Mouse (Mus musculus) lung, adult 2 months (tissue): ENCODE measurements around the gene Smo.

Experiments used
- CTCF ChIP-seq: fragments of 200-500 bp; IDR thresholded peaks from 2 replicates; pipeline ENCODE4 v1.5.1; 2011; ENCODE audit warnings: mild to moderate bottlenecking, low read length, control low read depth; ENCODE audit not compliant: insufficient read depth
- POLR2A ChIP-seq: fragments of 200-500 bp; IDR thresholded peaks from 2 replicates; pipeline ENCODE4 v1.6.1; 2011; ENCODE audit warnings: low read depth, mild to moderate bottlenecking, control low read depth, low read length, borderline replicate concordance; ENCODE audit errors: extremely low read depth

GRCm38 (mm10) chr6:29711318-29711717, 24.0 kb upstream of the Smo start:
- TF ChIP-seq CTCF (no peak), POLR2A (no peak)
